Mouse (Mus musculus) heart, embryonic 11.5 days (tissue): ENCODE measurements around the gene Rnf222. TPM values are rescaled to one million over a fixed set of nuclear protein-coding genes. Genes with fewer than 3 reads are reported as not detected.

Experiments used
- ATAC-seq: fragments of 200-750 bp; cut with Nextera tagmentation; replicated peaks from 2 replicates; pipeline ENCODE4 v1.8.0; 2017; ENCODE audit warnings: moderate library complexity; ENCODE audit not compliant: insufficient number of reproducible peaks, low FRiP score, low TSS enrichment
- H3K27ac ChIP-seq: fragments of 300-500 bp; sonication (generic); 2 replicates; pipeline ENCODE4 v1.5.1; 2014; ENCODE audit warnings: mild to moderate bottlenecking, low read depth, low read length
- H3K27me3 ChIP-seq: fragments of 300-500 bp; sonication (generic); 2 replicates; pipeline ENCODE4 v1.6.1; 2014; ENCODE audit warnings: mild to moderate bottlenecking, low read length, mixed read lengths; ENCODE audit not compliant: control insufficient read depth, insufficient read depth
- H3K36me3 ChIP-seq: fragments of 300-500 bp; sonication (generic); 2 replicates; pipeline ENCODE4 v1.6.1; 2014; ENCODE audit warnings: mild to moderate bottlenecking, low read length, moderate library complexity, mixed read lengths; ENCODE audit not compliant: control insufficient read depth, insufficient read depth
- H3K4me1 ChIP-seq: fragments of 300-500 bp; sonication (generic); 2 replicates; pipeline ENCODE4 v1.6.1; 2014; ENCODE audit warnings: low read length; ENCODE audit not compliant: control insufficient read depth, insufficient read depth
- H3K4me2 ChIP-seq: fragments of 300-500 bp; sonication (generic); 2 replicates; pipeline ENCODE4 v1.6.1; 2014; ENCODE audit warnings: mild to moderate bottlenecking, moderate library complexity
- H3K4me3 ChIP-seq: fragments of 300-500 bp; sonication (generic); 2 replicates; pipeline ENCODE4 v1.5.1; 2014; ENCODE audit warnings: low read depth, low read length
- H3K9ac ChIP-seq: fragments of 300-500 bp; sonication (generic); 2 replicates; pipeline ENCODE4 v1.6.1; 2014; ENCODE audit warnings: mild to moderate bottlenecking, low read depth, low read length, moderate library complexity
- H3K9me3 ChIP-seq: fragments of 300-500 bp; sonication (generic); replicated peaks from 2 replicates; pipeline ENCODE4 v1.6.1; 2016; ENCODE audit warnings: low read length; ENCODE audit not compliant: control insufficient read depth
- WGBS: fragments of 180-500 bp; shearing (Covaris S2); extraction: QIAGEN DNeasy Blood & Tissue Kit; methylation state at CpG from one replicate; pipeline ENCODE4 v1.1.7; 2014; ENCODE audit not compliant: insufficient replicate concordance; 5-methylcytosine and 5-hydroxymethylcytosine counted together
- polyA plus RNA-seq: library from polyadenylated mRNA; unstranded; fragments of >200 nt; fragmentation: Nextera tagmentation; extraction: Ambion mirVana; gene quantifications from 2 replicates; pipeline ENCODE4 v1.2.1, GENCODE M21; 2014

Gene Rnf222
- polyA plus RNA-seq, 1 experiment from 2014 or later = 0.11 TPM

DNA sequence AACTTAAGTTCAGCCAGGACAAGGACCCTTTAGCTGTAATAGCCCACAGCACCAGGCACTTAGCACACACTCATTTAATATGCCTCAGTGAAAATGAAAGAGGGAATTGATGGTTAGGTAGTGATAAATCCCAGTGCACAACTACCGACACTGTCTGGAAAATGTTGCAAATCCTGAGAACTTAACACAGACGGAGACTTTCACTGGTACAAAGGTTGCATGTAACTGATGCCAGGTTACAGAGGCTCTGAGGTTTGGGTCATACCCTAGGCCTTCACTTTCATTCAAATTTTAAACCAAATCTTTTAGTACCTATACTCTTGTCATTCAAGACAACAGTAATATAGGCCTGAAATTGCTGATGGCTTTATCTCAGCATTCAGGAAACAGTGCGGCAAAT, 31.0 kb upstream of the Rnf222 start:
- H3K27me3 ChIP-seq = no peaks in the 10 kb centered on the region
- no peak for ATAC-seq
- WGBS = 80% methylated on average over 3 of the region's 3 CpGs

GRCm38 (mm10) chr11:68859943-68860593, 28.3 kb upstream of the Rnf222 start:
- Histone ChIP-seq H3K9ac (no peak overlapping the region), H3K4me3 (no peak overlapping the region), H3K9me3 (no peaks in the 10 kb centered on the region), H3K4me1 (no peaks in the 10 kb centered on the region; the same call in 1 of the 2 replicates), H3K4me2 (no peak overlapping the region), H3K36me3 (no peaks in the 10 kb centered on the region), H3K27ac (no peak overlapping the region), H3K27me3 (no peaks in the 10 kb centered on the region)
- ATAC-seq = no peak
- 65% methylated on average over 8 of the region's 8 CpGs for WGBS

More for the DNA sequence above, 31.0 kb upstream of the Rnf222 start:
- Histone ChIP-seq H3K4me3 (no peak overlapping the region), H3K36me3 (no peaks in the 10 kb centered on the region), H3K27ac (no peak overlapping the region), H3K4me2 (no peak overlapping the region), H3K9me3 (no peaks in the 10 kb centered on the region), H3K9ac (no peak overlapping the region), H3K4me1 (peaks cover 11% of the 10 kb centered on the region)

DNA sequence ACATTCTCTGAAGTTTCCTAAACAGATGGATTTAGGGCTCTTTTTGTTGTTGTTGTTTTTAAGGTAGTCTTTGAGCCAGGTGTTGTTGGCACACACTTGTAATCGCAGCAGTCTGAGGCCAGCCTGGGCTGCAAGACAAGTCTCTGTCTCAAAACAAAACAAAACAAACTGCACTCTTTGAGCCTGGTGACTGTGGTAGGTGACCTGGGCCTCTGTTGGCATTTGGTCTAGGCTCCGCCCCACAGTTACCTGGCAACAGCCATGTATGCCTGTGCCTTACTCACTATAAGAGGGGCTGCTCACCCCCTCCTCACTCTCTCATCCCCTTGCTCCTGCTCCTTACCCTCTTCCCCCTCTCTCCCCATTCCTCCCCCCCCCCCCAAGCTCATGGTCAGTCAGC, 26.1 kb upstream of the Rnf222 start:
- no peak for ATAC-seq
- H3K4me2 ChIP-seq = no peak overlapping the region
- H3K4me1 ChIP-seq = no peaks in the 10 kb centered on the region; the same call in 1 of the 2 replicates
- H3K27ac ChIP-seq = no peak overlapping the region
- no peaks in the 10 kb centered on the region for H3K27me3 ChIP-seq
- no peaks in the 10 kb centered on the region for H3K36me3 ChIP-seq
- H3K9ac ChIP-seq = no peak overlapping the region
- no peak overlapping the region for H3K4me3 ChIP-seq
- 83% methylated on average over 2 of the region's 2 CpGs for WGBS
- H3K9me3 ChIP-seq = no peaks in the 10 kb centered on the region

DNA sequence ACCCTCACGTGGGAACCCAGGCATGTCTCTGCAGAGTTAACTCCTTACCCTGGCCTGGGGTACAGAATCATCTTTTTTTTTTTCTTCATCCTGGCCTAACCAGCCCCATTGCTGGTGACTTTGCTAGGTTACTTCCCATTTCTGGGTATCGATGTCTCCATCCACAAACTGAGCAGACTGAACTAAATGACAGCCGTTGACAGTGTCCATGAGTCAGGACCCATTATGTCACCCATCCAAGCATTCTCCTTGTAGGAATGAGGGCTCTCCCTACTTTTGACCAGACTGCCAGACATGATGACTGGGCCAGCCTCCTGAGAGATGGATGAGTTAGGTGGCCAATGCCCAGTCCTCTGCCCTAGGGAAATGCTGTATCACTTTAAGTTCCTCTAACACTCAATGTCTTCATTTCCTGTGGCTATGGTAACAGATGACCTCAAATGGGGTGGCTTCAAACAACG, 24.7 kb upstream of the Rnf222 start:
- Histone ChIP-seq H3K4me1 (no peaks in the 10 kb centered on the region; the same call in 1 of the 2 replicates), H3K36me3 (no peaks in the 10 kb centered on the region), H3K27me3 (no peaks in the 10 kb centered on the region), H3K4me3 (no peak overlapping the region), H3K9ac (no peak overlapping the region), H3K27ac (no peak overlapping the region), H3K4me2 (no peak overlapping the region), H3K9me3 (no peaks in the 10 kb centered on the region)
- no peak for ATAC-seq
- WGBS = 60% methylated on average over 4 of the region's 4 CpGs

GRCm38 (mm10) chr11:68864544-68865189, 23.7 kb upstream of the Rnf222 start:
- H3K4me3 ChIP-seq = no peak overlapping the region
- peak overlapping the region; percentile 3; the same call in 1 of the 2 replicates for H3K4me2 ChIP-seq
- WGBS = 39% methylated on average over 9 of the region's 9 CpGs
- H3K27ac ChIP-seq = no peak overlapping the region
- peak; percentile 39; the same call in 1 of the 2 replicates for ATAC-seq
- H3K4me1 ChIP-seq = no peaks in the 10 kb centered on the region; the same call in 1 of the 2 replicates
- no peaks in the 10 kb centered on the region for H3K9me3 ChIP-seq
- no peak overlapping the region for H3K9ac ChIP-seq
- no peaks in the 10 kb centered on the region for H3K27me3 ChIP-seq
- no peaks in the 10 kb centered on the region for H3K36me3 ChIP-seq

DNA sequence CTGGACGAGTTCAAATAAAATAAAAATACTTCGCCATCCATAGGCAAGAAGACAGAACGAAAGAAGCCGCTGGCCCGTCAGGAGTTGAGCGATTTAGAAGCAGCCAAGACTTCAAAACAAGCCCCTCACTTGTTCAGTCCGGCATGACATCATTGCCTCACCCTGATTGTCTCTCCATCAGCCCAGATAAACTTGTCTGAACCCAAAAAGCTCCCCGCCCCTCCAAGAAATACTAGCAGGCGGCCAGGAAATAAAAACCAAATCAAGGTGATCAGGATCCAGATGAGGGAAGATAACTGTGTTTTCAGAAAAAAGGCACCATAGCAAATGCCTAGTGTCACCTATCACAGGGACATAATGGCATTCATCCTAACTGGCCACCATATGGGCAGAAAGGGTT, 17.1 kb upstream of the Rnf222 start:
- 66% methylated on average over 9 of the region's 9 CpGs for WGBS
- ATAC-seq = no peak
- Histone ChIP-seq H3K27ac (no peak overlapping the region), H3K9me3 (no peaks in the 10 kb centered on the region), H3K4me2 (no peak overlapping the region), H3K9ac (no peak overlapping the region), H3K4me3 (no peak overlapping the region), H3K36me3 (no peaks in the 10 kb centered on the region), H3K4me1 (no peaks in the 10 kb centered on the region), H3K27me3 (no peaks in the 10 kb centered on the region)

DNA sequence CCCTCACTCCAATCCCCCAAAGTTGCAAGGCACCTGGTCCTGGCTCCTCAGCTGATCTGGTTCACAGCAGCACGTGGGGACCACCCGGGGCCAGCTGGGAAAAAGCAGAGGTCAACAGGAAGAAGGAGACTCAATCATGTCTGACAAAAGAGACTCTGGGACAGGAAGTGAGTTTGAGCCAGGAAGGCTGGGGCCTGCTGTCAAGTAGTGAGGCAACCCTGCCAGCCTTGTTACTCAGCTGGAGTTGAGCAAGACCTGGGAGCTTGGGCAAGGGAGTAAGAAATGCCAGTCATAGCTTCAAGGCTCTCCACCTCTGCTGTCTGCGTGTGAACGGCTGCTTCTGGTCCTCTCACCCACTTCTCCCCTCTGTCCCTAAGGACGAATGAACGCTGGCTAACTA, 16.6 kb upstream of the Rnf222 start, which contains the start of gene Ndel1:
Gene Ndel1 (minus strand): TSS at position 111 of the 400 bp plus-strand sequence.
- no peak within 1 kb of the TSS for H3K4me2 ChIP-seq
- no peaks in the 10 kb centered on the region for H3K9me3 ChIP-seq
- H3K9ac ChIP-seq = no peak within 1 kb of the TSS
- H3K27ac ChIP-seq = no peak within 1 kb of the TSS
- 43% methylated on average over 6 of the region's 6 CpGs for WGBS
- H3K27me3 ChIP-seq = no peaks in the 10 kb centered on the region
- H3K36me3 ChIP-seq = no peaks in the 10 kb centered on the region
- no peak for ATAC-seq
- H3K4me1 ChIP-seq = no peaks in the 10 kb centered on the region
- H3K4me3 ChIP-seq = no peak within 1 kb of the TSS

DNA sequence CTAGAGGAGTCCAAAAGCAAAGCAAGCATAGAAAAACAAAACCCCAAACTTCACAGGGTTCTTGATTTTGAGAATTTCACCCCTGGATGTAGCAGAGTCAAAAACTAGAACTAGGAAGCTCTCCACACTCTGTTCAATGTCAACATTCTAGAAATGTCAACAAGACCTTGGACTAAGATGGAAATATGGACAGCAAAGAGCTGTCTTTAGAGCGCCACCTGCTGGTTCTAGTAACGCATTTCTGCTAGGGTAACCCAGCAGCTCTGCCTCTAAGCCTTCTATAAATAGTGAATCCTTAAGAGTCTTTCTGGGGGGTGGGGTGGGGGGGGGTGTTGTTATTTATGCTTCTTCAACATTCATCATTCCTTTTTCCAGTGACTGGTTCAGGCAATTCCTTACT, 13.5 kb upstream of the Rnf222 start:
- 0% methylated on average over 2 of the region's 2 CpGs for WGBS
- Histone ChIP-seq H3K27me3 (no peaks in the 10 kb centered on the region), H3K4me3 (no peak overlapping the region), H3K9me3 (no peaks in the 10 kb centered on the region), H3K27ac (no peak overlapping the region), H3K4me1 (no peaks in the 10 kb centered on the region), H3K9ac (no peak overlapping the region), H3K4me2 (no peak overlapping the region), H3K36me3 (no peaks in the 10 kb centered on the region)
- ATAC-seq = no peak
